Mouse (Mus musculus): ENCODE data around the gene Nfic.
A peak's percentile ranks its signal among the peaks of the same experiment; 100 is the strongest.

The Nfic gene

DNA sequence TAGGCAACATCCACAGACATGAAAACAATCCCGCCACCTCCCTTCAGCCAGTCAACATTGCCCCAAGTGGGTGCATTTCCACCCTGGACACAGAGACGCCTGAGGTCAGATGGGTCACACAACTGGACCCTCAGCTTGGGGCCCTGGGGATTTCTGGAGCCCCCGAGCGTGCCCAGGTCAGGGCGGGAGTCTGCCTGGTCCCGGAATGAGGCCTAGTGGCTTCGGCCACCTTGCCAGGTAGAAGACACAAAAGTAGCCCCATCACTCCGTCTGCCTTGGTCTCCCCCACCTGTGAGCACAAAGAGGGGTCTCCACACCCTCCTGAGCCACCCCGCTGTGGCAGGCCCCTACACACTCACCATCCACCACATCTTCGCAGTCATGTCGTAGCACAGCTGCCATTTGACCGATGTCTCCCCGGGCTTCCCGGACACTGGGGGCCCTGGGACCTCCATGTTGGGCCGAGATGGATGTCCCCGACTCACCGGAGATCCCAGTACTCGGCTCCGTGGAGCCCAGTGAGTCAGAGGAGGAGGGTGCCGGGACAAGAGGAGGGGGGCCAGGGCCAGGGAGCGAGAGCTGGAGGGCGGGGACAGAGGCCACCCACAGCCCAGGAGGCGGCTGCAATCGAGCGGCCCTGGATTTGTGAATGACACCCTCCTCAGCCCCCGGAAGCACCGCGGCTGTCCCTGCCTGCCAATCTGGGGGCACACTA lies at the start of gene Nfic:
Gene Nfic (minus strand): TSS at position 455 of the 715 bp plus-strand sequence.
- peak; percentile 9 for DNase-seq

DNA sequence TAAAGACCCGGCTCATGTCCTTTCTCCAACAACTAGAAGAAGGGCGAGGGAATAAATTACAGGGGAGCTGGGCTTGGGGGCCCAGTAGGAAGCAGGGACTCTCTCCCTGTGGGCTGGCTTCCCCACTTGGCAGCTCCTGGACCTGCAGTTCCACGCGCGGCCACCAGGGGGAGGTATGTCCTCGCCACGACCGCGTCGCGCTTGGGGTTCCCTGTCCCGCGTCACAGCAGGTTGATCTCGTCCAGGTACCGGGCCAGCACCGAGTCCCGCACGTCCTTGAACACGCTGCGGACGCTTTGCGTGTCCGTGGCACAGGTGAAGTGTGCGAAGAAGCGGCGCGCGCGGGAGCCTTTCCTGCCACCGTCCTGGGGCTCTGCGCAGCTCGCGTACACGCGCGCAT lies 47.2 kb upstream of the Nfic start:
- DNase-seq, result peak; percentile 97

DNA sequence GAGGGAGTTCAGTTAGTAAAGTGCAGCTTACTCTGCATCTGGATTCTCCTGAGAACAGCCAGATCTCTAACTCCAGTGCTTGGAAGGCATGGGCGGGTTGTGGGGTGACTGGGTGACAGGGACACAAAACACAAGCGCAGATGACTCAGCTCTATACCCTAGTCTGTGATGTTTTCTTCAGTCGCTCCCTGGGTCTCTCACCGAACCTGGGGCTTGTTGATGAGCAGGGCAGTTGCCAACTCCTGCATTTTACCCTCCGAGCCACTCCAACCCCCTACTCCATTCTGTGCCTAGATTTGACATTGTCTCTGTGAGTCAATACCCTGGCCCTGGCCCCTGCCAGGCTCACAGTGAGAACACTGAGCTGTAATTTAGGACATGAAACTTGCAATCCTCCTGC lies 46.4 kb upstream of the Nfic start:
- no peak for DNase-seq

DNA sequence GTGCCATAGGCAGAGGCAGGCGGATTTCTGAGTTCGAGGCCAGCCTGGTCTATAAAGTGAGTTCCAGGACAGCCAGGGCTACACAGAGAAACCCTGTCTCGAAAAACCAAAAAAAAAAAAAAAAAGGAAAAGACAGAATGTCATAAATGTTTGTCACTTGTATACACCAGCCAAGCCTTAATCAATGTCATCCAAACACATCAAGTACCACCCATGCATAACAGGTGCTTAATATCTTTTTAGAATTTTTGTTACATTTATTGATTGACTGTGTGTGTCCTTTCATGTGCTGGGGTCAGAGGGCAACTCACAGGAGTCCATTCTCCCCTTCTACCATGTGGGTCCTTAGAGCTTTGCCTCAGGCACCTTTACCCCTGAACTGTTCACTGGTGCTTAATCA lies 44.6 kb upstream of the Nfic start, which contains the start of gene S1pr4:
Gene S1pr4 (minus strand): TSS at position 101 of the 400 bp plus-strand sequence.
- no peak for DNase-seq

- DNase-seq, result peak; percentile 84
These were observed 43.9 kb upstream of the Nfic start for GRCm38 (mm10) chr10:81499250-81499901.

DNA sequence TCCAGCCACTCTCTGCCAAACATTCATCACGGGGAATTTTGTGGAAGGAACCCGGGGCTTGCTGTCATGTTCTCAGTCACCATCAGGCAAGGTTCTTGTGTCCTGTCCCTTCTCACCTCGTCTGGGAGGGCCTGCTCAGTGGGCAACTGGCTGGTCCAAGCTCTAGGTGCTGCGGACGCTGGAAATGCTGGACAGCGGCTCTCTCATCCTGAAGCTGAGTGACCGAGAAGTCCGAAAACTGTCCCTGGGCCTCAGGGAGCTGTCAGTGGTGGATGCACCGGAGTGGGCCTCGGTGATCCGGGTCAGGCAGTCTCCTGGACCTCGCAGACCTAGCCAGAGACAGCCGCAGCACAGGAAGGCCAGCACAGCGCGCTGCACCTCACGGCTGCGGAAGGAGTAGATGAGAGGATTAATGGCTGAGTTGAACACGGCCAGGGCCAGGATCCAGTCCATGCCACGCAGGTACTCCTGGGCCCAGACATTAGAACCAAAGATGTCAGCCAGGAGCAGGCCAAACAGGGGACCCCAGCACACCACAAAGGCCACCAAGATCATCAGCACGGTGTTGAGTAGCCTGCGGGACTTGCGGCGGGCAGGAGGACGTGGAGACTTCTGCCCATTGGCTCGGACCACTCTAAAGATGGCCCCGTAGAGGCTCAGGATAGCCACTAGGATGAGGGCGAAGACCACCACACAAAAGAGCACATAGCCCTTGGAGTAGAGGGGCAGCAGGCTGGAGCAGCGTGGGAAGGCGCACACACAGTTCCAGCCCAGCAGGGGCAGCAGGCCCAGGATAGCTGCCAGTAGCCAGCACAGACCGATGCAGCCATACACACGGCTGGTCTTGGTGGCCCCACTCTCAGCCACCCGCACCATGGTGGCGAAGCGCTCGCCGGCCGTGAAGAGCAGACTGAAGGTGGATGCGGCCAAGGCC lies 43.1 kb upstream of the Nfic start:
- peak; percentile 66 for DNase-seq

DNA sequence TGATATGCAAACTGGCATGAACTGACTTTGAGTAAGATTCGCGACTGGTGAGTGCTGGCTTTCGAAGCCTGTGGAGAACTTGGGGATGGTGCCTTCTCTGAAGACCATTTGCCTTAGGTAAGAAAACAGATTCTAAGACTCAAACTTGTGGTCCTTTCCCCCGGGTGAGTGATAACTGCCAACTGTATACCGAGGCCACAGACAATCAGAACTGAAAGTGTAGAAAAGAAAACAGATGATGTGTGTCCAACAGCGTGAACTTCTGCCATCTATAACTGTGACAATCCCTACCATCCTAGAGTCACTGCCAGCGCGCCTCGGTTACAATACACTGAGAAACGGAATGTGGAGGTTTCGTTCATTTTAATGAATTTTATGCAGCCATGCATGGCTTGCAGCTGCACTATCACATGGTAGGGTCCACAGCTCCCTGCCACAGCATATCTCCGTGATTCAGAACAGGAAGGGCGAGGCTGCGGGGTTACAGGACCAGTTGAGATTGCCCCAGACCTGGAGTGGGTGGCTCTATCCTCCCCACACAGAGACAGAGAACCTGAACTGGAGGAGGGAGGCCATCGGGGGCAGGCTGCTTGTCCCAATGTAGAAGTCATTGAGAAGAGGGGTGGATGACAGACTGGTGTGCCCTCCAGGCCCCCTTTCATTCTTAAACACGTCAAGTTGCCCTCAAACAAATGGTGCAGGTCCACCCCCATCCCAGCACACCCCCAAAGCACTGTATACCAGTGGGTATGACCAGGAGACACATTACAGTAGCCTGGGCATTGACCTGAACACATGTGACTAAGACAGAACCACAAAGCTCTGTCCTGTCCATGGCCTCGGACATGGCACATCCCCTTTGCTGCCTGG lies 42.2 kb upstream of the Nfic start:
- DNase-seq, result peak; percentile 57

DNA sequence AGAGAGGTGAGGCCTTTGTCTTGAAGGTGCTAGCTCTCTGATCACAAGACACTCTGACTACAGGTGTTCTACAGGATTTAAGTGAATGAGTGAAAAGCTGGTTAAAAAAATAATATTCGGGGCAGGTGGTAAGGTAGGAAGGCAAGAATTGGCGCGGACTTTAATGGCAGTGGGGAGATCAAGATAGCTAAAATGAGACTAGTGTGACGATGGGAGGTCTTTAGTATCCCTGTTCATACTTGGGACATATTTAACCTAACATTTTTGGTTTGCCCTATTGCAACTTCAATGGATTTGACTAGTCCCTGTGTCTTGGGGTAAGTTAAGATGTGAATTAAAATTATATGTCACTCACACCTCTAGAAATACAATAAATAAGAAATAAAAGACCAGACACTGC lies 41.5 kb upstream of the Nfic start:
- DNase-seq, result no peak

GRCm38 (mm10) chr10:81496264-81496901 lies 40.9 kb upstream of the Nfic start, which contains the start of gene Ncln:
Gene Ncln (minus strand): TSS chr10:81496392.
- peak; percentile 98 for DNase-seq

DNA sequence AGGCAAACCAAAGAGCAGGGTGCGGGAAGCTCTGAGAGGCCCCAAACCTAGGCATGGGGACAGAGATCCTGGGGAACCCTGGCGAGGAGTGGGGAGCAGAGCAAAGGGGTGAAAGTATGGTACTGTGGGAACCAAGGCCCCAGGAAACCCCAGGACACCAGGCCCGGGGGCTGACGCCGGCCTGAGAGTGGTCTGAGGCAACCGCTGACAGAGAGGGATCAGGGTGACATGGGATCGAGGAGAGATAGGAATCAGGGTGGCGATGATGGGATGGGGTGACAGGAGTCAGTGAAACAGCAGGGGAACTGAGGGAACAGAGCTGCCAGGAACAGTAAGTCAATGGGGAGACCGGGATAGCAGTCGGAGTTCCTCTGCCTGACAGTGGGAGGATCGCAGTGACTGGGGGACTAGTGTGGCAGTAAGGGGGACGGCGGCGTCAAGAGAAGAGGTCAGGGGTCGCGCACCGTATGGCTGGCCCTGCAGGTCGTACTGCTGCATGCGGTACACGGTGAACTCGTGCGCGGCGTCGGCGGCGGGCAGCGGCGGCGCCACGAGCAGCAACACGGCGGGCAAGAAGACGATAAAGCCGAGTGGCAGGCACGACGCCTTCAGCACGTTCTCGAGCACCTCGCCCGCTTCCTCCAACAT lies 40.3 kb upstream of the Nfic start:
- DNase-seq, result no peak

GRCm38 (mm10) chr10:81495151-81495550 lies 39.7 kb upstream of the Nfic start:
- DNase-seq, result no peak

GRCm38 (mm10) chr10:81494260-81495041 lies 39.0 kb upstream of the Nfic start:
- DNase-seq, result no peak

DNA sequence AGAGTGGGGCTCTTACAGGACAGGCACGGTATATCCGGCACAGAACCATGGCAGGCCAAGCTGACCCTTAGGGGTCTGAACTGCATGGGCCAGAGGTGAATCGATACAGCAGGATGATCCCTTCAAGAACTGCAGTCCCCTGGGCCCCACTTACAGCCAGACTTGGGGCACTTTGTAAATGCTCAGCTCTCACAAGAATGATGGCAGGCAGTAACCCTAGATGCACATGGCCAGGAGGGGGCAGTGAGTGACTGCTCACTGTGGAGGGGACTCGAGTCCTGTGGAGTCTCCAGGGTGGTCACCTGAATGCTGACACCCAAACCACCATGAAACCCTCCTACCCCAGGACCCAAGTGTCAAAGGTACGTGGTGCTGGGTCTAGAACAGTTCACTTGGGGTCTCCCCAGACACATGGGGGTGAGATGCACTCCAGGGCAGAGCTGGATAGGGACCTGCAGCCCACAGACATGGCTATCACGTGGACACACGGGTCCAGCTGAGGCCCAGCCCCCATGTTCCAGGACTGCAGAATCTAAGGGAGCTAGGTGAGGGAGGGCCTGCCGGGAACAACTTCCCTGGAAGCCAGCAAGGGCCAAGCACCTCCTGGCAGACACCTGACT lies 38.3 kb upstream of the Nfic start:
- peak; percentile 73 for DNase-seq

DNA sequence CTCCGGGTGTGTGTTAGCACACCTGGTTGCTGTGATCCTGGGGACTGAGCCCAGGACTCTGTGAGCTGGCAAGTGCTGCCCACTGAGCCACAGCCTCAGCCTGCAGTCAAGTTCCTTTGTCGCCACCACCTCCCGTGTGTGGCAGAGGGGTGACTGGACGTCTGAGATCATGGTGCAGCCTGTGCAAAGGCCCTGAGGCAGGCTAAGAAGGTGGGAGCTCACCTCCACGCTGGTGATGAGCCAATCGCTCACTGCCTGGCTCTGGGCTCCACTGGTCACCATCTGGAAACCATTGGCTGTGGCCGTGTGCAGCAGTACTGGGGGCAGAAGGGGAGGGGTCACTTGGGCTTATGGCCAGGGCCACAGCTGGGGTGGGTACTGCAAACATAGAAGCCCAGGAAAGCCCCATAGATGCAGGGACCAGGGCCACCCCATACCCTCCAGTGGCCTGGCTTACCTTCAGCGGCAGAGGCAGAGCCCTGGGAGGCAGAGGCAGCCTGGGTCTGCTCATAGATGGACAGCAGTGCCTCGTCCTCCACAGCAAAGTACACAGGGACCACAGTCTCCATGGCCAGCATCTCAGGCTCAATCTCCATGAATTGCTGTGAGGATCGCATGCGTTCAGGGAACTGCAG lies 37.3 kb upstream of the Nfic start:
- no peak for DNase-seq

GRCm38 (mm10) chr10:81491018-81491417 lies 35.6 kb upstream of the Nfic start:
- DNase-seq, result no peak

- DNase-seq, result no peak
These were observed 34.5 kb upstream of the Nfic start for GRCm38 (mm10) chr10:81489941-81490340.

GRCm38 (mm10) chr10:81488081-81488480 lies 32.6 kb upstream of the Nfic start:
- no peak for DNase-seq

DNA sequence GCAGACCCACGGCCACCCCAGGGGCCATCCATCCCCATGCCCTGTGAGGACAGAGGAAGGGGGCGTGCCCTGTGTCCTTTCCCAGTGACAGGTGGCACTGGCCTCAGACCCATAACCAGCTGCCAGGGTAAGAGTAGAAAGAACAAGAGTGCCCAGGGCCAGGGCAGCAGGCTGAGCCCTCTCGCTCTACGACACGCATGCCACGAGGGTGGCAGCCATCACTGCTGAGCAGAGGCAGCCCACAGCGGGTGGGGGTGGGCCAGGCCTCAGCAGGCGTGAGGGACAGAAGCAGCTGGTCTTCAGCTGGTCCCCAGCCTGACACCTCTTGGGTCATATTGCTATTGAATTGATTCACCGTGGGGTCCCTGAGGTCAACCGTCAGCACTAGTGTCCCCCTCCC lies 31.1 kb upstream of the Nfic start:
- no peak for DNase-seq

DNA sequence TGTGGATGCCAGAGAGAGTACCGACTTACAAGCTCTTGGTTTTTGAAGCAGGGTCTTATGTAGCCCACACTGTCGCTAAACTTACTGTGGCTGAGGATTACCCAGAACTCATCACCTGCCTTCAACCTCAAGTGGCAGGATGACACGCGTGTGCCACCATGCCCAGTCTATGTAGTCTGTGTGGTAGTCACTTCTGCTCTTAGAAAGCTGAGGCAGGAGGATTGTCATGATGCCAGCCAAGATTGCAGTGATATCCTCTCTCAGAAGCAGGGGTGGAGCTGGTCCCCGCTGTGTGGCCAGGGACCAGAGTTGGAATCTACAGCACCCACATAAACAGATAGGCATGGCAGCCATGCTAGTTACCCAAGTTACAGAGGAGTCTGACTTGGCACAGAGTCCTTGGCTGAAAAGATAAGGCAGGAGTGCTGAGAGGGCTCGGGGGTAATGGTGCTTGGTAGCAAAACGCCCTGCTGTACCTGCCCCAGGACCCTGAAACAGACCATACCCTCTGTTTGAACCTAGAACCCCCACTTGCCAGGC lies 30.1 kb upstream of the Nfic start:
- no peak for DNase-seq
